Mouse (Mus musculus): ENCODE data around the gene Eif5a2.

Eif5a2 gene

GRCm38 (mm10) chr3:28808039-28808643 lies 27.1 kb downstream of the Eif5a2 start:
- no peak for DNase-seq (ENCODE audit: low read depth in 1 of 2, low spot score in 2 of 2)

- DNase-seq (ENCODE audit: low read depth in 1 of 2, low spot score in 2 of 2): no peak
Measured at GRCm38 (mm10) chr3:28811441-28811840, 30.4 kb downstream of the Eif5a2 start.

DNA sequence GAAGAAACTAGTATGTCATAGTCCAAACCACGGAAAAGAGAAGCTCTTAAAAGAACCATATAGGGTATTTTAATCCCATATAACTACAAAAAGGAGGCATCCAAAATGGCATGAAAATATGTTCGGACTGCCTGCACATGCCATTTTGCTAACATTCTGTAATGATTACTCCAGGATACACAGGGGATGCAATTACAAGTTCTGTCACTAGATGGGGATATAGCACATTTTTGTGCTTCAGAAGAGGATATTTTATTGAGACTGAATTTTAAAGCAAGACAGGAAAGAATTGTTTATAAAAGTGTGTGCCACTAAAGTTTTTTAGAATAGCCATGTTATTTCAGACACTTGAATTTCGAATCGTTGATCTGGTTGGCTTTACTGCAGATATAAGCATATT lies 33.3 kb downstream of the Eif5a2 start:
- DNase-seq (ENCODE audit: low read depth in 1 of 2, low spot score in 2 of 2): no peak

DNA sequence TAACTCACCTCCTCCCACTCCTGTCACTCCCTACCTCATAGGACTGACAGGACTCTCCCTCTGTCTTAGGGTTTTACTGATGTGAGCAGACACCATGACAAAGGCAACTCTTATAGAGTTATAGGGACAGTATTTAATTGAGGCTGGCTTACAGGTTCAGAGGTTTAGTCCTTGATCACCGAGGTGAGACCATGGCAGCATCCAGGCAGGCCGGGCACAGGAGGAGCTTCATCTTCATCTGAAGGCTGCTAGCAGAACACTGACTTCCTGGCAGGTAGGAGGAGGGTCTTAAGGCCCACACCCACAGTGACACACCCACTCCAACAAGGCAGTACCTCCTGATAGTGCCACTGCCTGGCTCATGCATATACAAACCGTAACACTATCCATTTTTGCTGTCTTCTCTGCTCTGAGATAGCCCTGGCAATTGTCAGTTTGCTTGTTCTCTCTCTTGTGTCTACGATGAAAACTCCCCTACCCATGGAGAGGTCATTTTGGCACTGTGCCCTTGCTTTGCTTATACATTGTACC lies 35.0 kb downstream of the Eif5a2 start:
- no peak for DNase-seq (ENCODE audit: low read depth in 1 of 2, low spot score in 2 of 2)

DNA sequence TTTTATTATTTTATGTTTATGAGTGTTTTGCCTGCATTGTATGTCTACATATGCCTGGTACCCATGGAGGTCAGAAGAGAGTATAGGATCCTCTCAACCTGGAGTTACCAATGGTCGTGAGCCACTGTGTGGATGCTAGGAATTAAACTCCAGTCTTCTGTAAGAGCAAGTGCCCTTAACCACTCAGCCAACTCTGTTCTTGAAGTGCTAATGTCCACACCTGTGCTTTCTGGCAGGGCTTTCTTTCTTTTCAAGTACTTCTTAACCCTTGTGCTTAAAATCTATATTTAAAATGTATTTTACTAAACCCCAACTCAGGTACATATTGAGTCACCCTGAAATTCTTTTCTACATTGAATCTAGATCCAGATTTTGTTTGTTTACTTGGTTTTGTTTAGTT lies 45.2 kb downstream of the Eif5a2 start:
- DNase-seq (ENCODE audit: low read depth in 1 of 2, low spot score in 2 of 2): no peak

DNA sequence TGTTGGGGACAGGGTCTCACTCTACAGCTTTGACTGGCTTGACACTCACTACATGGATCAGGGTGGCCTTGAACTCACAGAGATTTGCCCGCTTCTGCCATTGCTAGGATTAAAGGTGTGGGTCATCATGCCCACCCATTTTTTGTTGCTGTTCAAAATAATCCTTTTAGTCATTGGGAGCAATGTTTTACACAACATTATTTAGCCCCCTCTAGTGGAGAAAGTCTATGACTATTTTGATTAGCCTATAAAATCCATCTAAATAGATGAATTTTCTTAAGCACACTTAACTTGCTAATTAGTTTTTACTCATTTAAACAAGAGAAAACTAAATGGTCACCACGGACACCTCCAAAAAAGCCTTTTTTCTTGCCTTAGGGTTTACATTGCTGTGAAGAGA lies 46.5 kb downstream of the Eif5a2 start:
- DNase-seq (ENCODE audit: low read depth in 1 of 2, low spot score in 2 of 2): no peak

- DNase-seq (ENCODE audit: low read depth in 1 of 2, low spot score in 2 of 2): no peak
Measured at GRCm38 (mm10) chr3:28829454-28829853, 48.4 kb downstream of the Eif5a2 start.

GRCm38 (mm10) chr3:28836796-28837371 lies 55.8 kb downstream of the Eif5a2 start:
- no peak for DNase-seq (ENCODE audit: low read depth in 1 of 2, low spot score in 2 of 2)

DNA sequence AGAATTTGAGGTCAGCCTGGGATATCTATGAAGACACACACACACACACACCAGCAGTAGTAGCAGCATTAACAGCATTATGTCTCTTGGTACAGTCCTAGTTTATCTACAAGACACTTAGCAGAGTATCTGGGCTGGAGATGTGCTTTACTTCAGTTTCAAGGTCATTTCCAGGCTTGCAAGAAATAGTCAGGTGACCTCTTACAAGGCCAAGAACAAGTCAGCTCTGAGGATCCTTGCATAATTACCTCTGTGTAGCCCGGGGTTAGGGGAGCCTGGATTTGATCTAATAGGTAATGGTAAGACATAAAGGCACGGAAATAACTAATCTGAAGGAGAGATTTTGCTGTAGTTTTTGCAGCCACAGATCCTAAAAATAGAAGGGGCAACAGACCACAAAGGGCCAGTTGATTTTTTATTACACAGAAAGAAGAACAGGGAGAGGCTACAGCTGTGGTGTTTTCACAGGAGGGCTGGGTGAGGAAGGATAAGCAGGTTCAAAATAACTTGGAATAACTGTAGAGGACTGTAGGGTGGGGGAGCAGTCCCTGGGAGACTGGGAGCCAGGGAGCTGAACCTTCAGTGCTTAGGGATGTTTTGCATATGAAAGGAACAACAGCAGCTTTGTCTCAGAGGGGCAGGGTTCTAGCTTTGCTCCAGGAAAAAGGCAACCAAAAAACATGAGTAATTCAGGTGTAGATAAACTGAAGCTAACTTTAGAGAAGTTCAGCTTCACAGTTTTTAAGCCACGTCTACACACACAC lies 61.0 kb downstream of the Eif5a2 start:
- DNase-seq (ENCODE audit: low read depth in 1 of 2, low spot score in 2 of 2): no peak

DNA sequence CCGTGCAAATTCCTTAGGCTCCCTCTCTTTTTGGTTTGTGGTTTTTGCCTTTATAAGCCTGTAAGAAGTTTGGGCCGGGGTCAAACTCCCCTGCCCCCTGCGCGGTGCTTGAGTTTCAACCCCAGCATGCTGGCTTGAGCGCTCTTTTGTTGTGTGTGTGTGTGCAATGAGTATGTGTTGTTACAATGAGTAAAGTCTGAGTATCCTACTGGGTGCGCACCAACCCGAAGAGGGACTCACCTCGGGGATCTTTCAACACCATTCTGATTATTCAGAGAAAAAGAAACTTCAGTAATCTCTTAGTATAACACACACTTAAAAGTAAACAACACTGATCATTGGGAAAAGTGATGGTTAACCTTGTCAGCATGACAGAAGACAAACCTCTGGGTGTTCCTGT lies 62.2 kb downstream of the Eif5a2 start:
- DNase-seq (ENCODE audit: low read depth in 1 of 2, low spot score in 2 of 2): no peak

- DNase-seq (ENCODE audit: low read depth in 1 of 2, low spot score in 2 of 2): no peak
Measured at GRCm38 (mm10) chr3:28847115-28847514, 66.0 kb downstream of the Eif5a2 start.

All from monocyte, adult 2 months (primary cell).